Comparison of ENCODE assay signal across 23 mouse cellular contexts in the genomic region with DNA sequence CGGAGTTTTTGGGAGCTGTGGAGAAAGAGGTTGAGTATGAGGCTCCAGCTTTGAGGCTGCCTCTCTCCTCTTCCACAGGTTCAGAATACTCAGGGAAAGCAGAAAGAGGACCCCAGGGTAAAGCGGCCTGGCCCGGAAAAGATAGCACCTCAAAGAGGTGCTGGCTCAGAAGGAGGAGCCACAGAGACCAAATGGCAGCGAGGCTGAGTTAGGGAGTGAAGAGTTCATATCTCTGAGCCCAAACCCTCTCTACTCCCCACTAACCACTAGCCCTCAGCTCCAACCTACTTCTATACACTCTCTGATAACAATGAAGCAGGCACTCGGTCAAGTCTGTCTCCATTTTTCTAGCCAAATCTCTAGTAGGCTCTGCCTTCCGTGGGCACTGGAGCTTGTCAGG. TPM values are rescaled to one million over a fixed set of nuclear protein-coding genes. Genes with fewer than 3 reads are reported as not detected.
DNase-seq lines count a peak whose midpoint lies in the region; ATAC-seq lines count a peak whose summit lies in the region.
"Had no signal": no experiment of that assay in that cellular context is flagged by ENCODE, and none has a peak within 500 bp of the region (broad histone marks: within the 10 kb centered on the region; RNA-seq: fewer than 3 reads in every experiment).

No protein-coding gene starts in this region.

- no peak overlapping the region for H3K27ac ChIP-seq in intestine, embryonic 15.5 days
- H3K27ac ChIP-seq in intestine, embryonic 16.5 days (ENCODE audit: low read length), result no peak overlapping the region
- peak overlapping the region; percentile 94 for H3K27ac ChIP-seq in liver, embryonic 11.5 days (ENCODE audit: low read depth, low read length)
- no peak overlapping the region for H3K27ac ChIP-seq in midbrain, embryonic 11.5 days (ENCODE audit: low read depth, low read length)
- H3K27ac ChIP-seq: embryonic facial prominence, embryonic 13.5 days; hindbrain, embryonic 15.5 days; left cerebral cortex, adult 2 months; neural tube, embryonic 15.5 days had no signal

- WGBS in intestine, embryonic 15.5 days, result 57% methylated on average over 6 of the region's 6 CpGs
- WGBS in intestine, embryonic 16.5 days, result 51% methylated on average over 6 of the region's 6 CpGs
- 22% methylated on average over 6 of the region's 6 CpGs for WGBS in liver, embryonic 11.5 days
- WGBS in midbrain, embryonic 11.5 days, result 81% methylated on average over 6 of the region's 6 CpGs

- no peaks in the 10 kb centered on the region for H3K9me3 ChIP-seq in intestine, embryonic 15.5 days
- no peaks in the 10 kb centered on the region for H3K9me3 ChIP-seq in intestine, embryonic 16.5 days (ENCODE audit: control insufficient read depth, low read length)
- no peaks in the 10 kb centered on the region for H3K9me3 ChIP-seq in liver, embryonic 11.5 days (ENCODE audit: control insufficient read depth, low read length)
- no peaks in the 10 kb centered on the region for H3K9me3 ChIP-seq in midbrain, embryonic 11.5 days (ENCODE audit: control insufficient read depth, low read length)
- H3K9me3 ChIP-seq: embryonic facial prominence, embryonic 13.5 days; hindbrain, embryonic 15.5 days; neural tube, embryonic 15.5 days had no signal

- no peaks in the 10 kb centered on the region for H3K27me3 ChIP-seq in intestine, embryonic 15.5 days (replicated peaks)
- no peaks in the 10 kb centered on the region for H3K27me3 ChIP-seq in intestine, embryonic 16.5 days (replicated peaks; ENCODE audit: control insufficient read depth, insufficient read depth, low read length)
- no peaks in the 10 kb centered on the region for H3K27me3 ChIP-seq in liver, embryonic 11.5 days (replicated peaks; ENCODE audit: control insufficient read depth, insufficient read depth, low read length)
- no peaks in the 10 kb centered on the region for H3K27me3 ChIP-seq in midbrain, embryonic 11.5 days (ENCODE audit: control insufficient read depth, insufficient read depth, low read length)
- H3K27me3 ChIP-seq: embryonic facial prominence, embryonic 13.5 days; hindbrain, embryonic 15.5 days; neural tube, embryonic 15.5 days had no signal

- H3K4me3 ChIP-seq in intestine, embryonic 15.5 days (replicated peaks), result no peak overlapping the region
- H3K4me3 ChIP-seq in intestine, embryonic 16.5 days (ENCODE audit: low read length), result no peak overlapping the region
- no peak overlapping the region for H3K4me3 ChIP-seq in liver, embryonic 11.5 days (ENCODE audit: low read depth, low read length)
- H3K4me3 ChIP-seq in midbrain, embryonic 11.5 days (ENCODE audit: low read depth, low read length), result no peak overlapping the region
- H3K4me3 ChIP-seq: embryonic facial prominence, embryonic 13.5 days; hindbrain, embryonic 15.5 days; left cerebral cortex, adult 2 months; neural tube, embryonic 15.5 days had no signal

- peak; percentile 55; the same call in 1 of the 2 replicates for ATAC-seq in intestine, embryonic 15.5 days
- ATAC-seq in intestine, embryonic 16.5 days, result no peak
- peak; percentile 92 for ATAC-seq in liver, embryonic 11.5 days (replicated peaks; ENCODE audit: low FRiP score)
- peak; percentile 81 for ATAC-seq in megakaryocyte progenitor cell, adult 5-6 weeks (replicated peaks; ENCODE audit: poor library complexity)
- ATAC-seq in midbrain, embryonic 11.5 days (ENCODE audit: low FRiP score), result no peak
- ATAC-seq: forebrain, embryonic 14.5 days had no signal

- no peak overlapping the region for H3K4me2 ChIP-seq in intestine, embryonic 15.5 days (replicated peaks)
- no peak overlapping the region for H3K4me2 ChIP-seq in intestine, embryonic 16.5 days (ENCODE audit: low read depth, low read length)
- H3K4me2 ChIP-seq in liver, embryonic 11.5 days, result peak overlapping the region; percentile 28
- H3K4me2 ChIP-seq in midbrain, embryonic 11.5 days, result no peak overlapping the region
- H3K4me2 ChIP-seq: embryonic facial prominence, embryonic 13.5 days; hindbrain, embryonic 15.5 days; neural tube, embryonic 15.5 days had no signal

- no peaks in the 10 kb centered on the region for H3K36me3 ChIP-seq in intestine, embryonic 15.5 days
- H3K36me3 ChIP-seq in intestine, embryonic 16.5 days (ENCODE audit: control insufficient read depth, insufficient read depth, low read length), result no peaks in the 10 kb centered on the region
- H3K36me3 ChIP-seq in liver, embryonic 11.5 days (ENCODE audit: control insufficient read depth, insufficient read depth, low read length), result no peaks in the 10 kb centered on the region
- no peaks in the 10 kb centered on the region for H3K36me3 ChIP-seq in midbrain, embryonic 11.5 days (ENCODE audit: control insufficient read depth, insufficient read depth, low read length)
- H3K36me3 ChIP-seq: embryonic facial prominence, embryonic 13.5 days; hindbrain, embryonic 15.5 days; neural tube, embryonic 15.5 days had no signal

- H3K4me1 ChIP-seq in intestine, embryonic 15.5 days (replicated peaks), result no peaks in the 10 kb centered on the region
- H3K4me1 ChIP-seq in intestine, embryonic 16.5 days (ENCODE audit: control insufficient read depth, insufficient read depth, low read length), result no peaks in the 10 kb centered on the region
- peaks cover 36% of the 10 kb centered on the region for H3K4me1 ChIP-seq in liver, embryonic 11.5 days (replicated peaks; ENCODE audit: control insufficient read depth, insufficient read depth, low read length)
- H3K4me1 ChIP-seq in midbrain, embryonic 11.5 days (ENCODE audit: control insufficient read depth, insufficient read depth, low read length), result no peaks in the 10 kb centered on the region
- H3K4me1 ChIP-seq: embryonic facial prominence, embryonic 13.5 days; hindbrain, embryonic 15.5 days; neural tube, embryonic 15.5 days had no signal

- no peak overlapping the region for H3K9ac ChIP-seq in intestine, embryonic 15.5 days
- H3K9ac ChIP-seq in intestine, embryonic 16.5 days (ENCODE audit: low read depth, low read length), result no peak overlapping the region
- H3K9ac ChIP-seq in liver, embryonic 11.5 days (ENCODE audit: low read depth, low read length), result peak overlapping the region; percentile 41
- no peak overlapping the region for H3K9ac ChIP-seq in midbrain, embryonic 11.5 days (ENCODE audit: low read length)
- H3K9ac ChIP-seq: embryonic facial prominence, embryonic 13.5 days; hindbrain, embryonic 15.5 days; neural tube, embryonic 15.5 days had no signal

- peak; percentile 48 for DNase-seq in c-Kit-negative CD71-positive TER-119-positive erythroid progenitor cells, embryonic 14.5 days (ENCODE audit: low read depth, low spot score)
- DNase-seq in liver, embryonic 11.5 days (ENCODE audit: low spot score), result peak; percentile 42
- DNase-seq in midbrain, embryonic 11.5 days (ENCODE audit: low spot score, missing footprints), result no peak
- no peak for DNase-seq in thymus, postnatal 10 days (ENCODE audit: low spot score in 2 of 2)
- DNase-seq in thymus, postnatal 0 days (ENCODE audit: low spot score), result no peak
- DNase-seq: adrenal gland, adult 8-10 months; B cell, adult 2 months; cerebellum, postnatal 36 days; kidney, adult 8-10 months had no signal

RNA-seq across cellular contexts. Expression of a gene that starts 34.5 kb away (rescaled TPM):
- polyA plus RNA-seq in intestine, embryonic 15.5 days (2015; fragmentation: Nextera tagmentation; extraction: Ambion mirVana), result 2.4 and 2.8 TPM in 2 replicates
- 1.5 and 2.4 TPM in 2 replicates for polyA plus RNA-seq in intestine, embryonic 16.5 days (2015; fragmentation: Nextera tagmentation; extraction: Ambion mirVana)
- polyA plus RNA-seq in liver, embryonic 11.5 days (2014; fragmentation: Nextera tagmentation; extraction: Ambion mirVana), result 232 and 242 TPM in 2 replicates
- total RNA-seq in megakaryocyte progenitor cell, adult 5-6 weeks (2015), result 3.2 and 4.6 TPM in 2 replicates
- 5.6 and 7.5 TPM in 2 replicates for total RNA-seq in megakaryocyte progenitor cell, adult 5-6 weeks (2017)
- 8.7 and 8.8 TPM in 2 replicates for polyA plus RNA-seq in midbrain, embryonic 11.5 days (2014; fragmentation: Nextera tagmentation; extraction: Ambion mirVana)
- polyA plus RNA-seq in thymus, postnatal 0 days (2015; fragmentation: Nextera tagmentation; extraction: Ambion mirVana), result 3.8 and 4.1 TPM in 2 replicates

RNA-seq across cellular contexts. Expression of a gene that starts 43.3 kb away (rescaled TPM):
- polyA plus RNA-seq in intestine, embryonic 15.5 days (2015; fragmentation: Nextera tagmentation; extraction: Ambion mirVana), result not detected in 2 replicates
- polyA plus RNA-seq in intestine, embryonic 16.5 days (2015; fragmentation: Nextera tagmentation; extraction: Ambion mirVana), result not detected in 2 replicates
- not detected in 2 replicates for polyA plus RNA-seq in liver, embryonic 11.5 days (2014; fragmentation: Nextera tagmentation; extraction: Ambion mirVana)
- total RNA-seq in megakaryocyte progenitor cell, adult 5-6 weeks (2015), result not detected in 2 replicates
- not detected in 2 replicates for total RNA-seq in megakaryocyte progenitor cell, adult 5-6 weeks (2017)
- polyA plus RNA-seq in midbrain, embryonic 11.5 days (2014; fragmentation: Nextera tagmentation; extraction: Ambion mirVana), result not detected in 2 replicates
- polyA plus RNA-seq in thymus, postnatal 0 days (2015; fragmentation: Nextera tagmentation; extraction: Ambion mirVana), result not detected in 2 replicates
- total RNA-seq: adrenal gland, adult 8-10 months; granulocyte monocyte progenitor cell, adult 5-6 weeks; left cerebral cortex, adult 2 months had no signal
- polyA plus RNA-seq: embryonic facial prominence, embryonic 13.5 days; forebrain, embryonic 14.5 days; heart, embryonic 16.5 days; hindbrain, embryonic 15.5 days; large intestine, adult 2 months; limb, embryonic 11.5 days; lung, embryonic 16.5 days; neural tube, embryonic 15.5 days; testis, adult 2 months had no signal

Comparison
In these comparisons a context has a peak if more than half of its experiments do, and no peak if none do; other contexts are left out.
1. ATAC-seq: peak in intestine, embryonic 15.5 days (single experiment), liver, embryonic 11.5 days (single experiment) and megakaryocyte progenitor cell, adult 5-6 weeks (single experiment); none in intestine, embryonic 16.5 days (single experiment) and midbrain, embryonic 11.5 days (single experiment).
2. DNase-seq: peak in c-Kit-negative CD71-positive TER-119-positive erythroid progenitor cells, embryonic 14.5 days (single experiment) and liver, embryonic 11.5 days (single experiment); none in midbrain, embryonic 11.5 days (single experiment), thymus, postnatal 10 days (0 of 2) and thymus, postnatal 0 days (single experiment).
3. RNA of a gene that starts 34.5 kb away (polyA plus RNA-seq): 232 to 242 TPM in liver, embryonic 11.5 days; 8.7 to 8.8 TPM in midbrain, embryonic 11.5 days, 3.8 to 4.1 TPM in thymus, postnatal 0 days, 2.4 to 2.8 TPM in intestine, embryonic 15.5 days and 1.5 to 2.4 TPM in intestine, embryonic 16.5 days; every median in the first group is over 10 times any median in the second.